Mouse (Mus musculus): ENCODE data around the gene Cd28.

DNA sequence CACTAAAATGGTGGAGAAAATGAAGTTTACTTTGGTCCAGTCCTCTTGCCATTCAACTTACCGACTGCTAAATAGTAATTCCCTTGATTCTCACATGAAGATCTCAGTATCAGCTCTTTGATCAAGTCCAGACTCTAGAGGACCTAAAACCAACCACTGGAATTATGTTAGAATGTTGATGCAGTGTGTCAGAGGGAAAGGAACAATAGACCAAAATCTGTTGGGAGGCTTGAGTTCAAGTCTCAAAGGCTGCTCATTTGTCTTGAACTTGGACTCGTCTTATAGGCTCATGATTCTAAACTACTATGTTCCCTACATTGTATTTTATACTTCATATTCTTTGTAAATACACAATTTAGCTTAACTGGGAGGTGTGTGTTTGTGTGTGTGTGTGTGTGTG lies 41.0 kb downstream of the Cd28 start:
- no peak for TF ChIP-seq POLR2A (IDR thresholded peaks at IDR 0.05; ENCODE audit: borderline replicate concordance, extremely low read depth, low read depth, low read length)
- no peak for TF ChIP-seq CTCF (IDR thresholded peaks at IDR 0.05; ENCODE audit: insufficient read depth, low read length)

Measured in lung, adult 2 months (tissue).